Mouse (Mus musculus) heart, embryonic 14.5 days (tissue): ENCODE measurements around the gene Nrxn3. TPM values are rescaled to one million over a fixed set of nuclear protein-coding genes. Genes with fewer than 3 reads are reported as not detected.

ENCODE experiments used
- ATAC-seq: fragments of 200-750 bp; cut with Nextera tagmentation; 2 replicates; pipeline ENCODE4 v1.8.0; 2017; ENCODE audit warnings: low read depth, moderate TSS enrichment; ENCODE audit not compliant: insufficient number of reproducible peaks, insufficient read depth, low FRiP score
- H3K27ac ChIP-seq, 2 experiments: fragments of 200-500 bp in 1 of 2; fragments of 300-500 bp in 1 of 2; sonication (generic) in 1 of 2; replicated peaks in 1 of 2; 2 replicates each; pipeline ENCODE4 v1.5.1; 2012 to 2014; ENCODE audit warnings: low read depth in 2 of 2, low read length in 2 of 2, control low read depth in 1 of 2, mild to moderate bottlenecking in 1 of 2, mixed read lengths in 1 of 2; ENCODE audit not compliant: control insufficient read depth in 1 of 2, insufficient read depth in 1 of 2
- H3K27me3 ChIP-seq: fragments of 300-500 bp; sonication (generic); 2 replicates; pipeline ENCODE4 v1.6.1; 2014; ENCODE audit warnings: mild to moderate bottlenecking, low read length, control low read depth; ENCODE audit not compliant: control insufficient read depth, insufficient read depth
- H3K36me3 ChIP-seq: fragments of 300-500 bp; sonication (generic); 2 replicates; pipeline ENCODE4 v1.6.1; 2014; ENCODE audit warnings: mild to moderate bottlenecking, control low read depth, low read length, mixed read lengths; ENCODE audit not compliant: control insufficient read depth, insufficient read depth
- H3K4me1 ChIP-seq, 2 experiments: fragments of 200-500 bp in 1 of 2; fragments of 300-500 bp in 1 of 2; sonication (generic) in 1 of 2; 2 replicates each; pipeline ENCODE4 v1.6.1; 2012 to 2014; ENCODE audit warnings: low read length in 2 of 2, control low read depth in 1 of 2, mixed read lengths in 1 of 2; ENCODE audit not compliant: control insufficient read depth in 2 of 2, insufficient read depth in 2 of 2
- H3K4me2 ChIP-seq: fragments of 300-500 bp; sonication (generic); 2 replicates; pipeline ENCODE4 v1.6.1; 2014; ENCODE audit warnings: mild to moderate bottlenecking, low read length
- H3K4me3 ChIP-seq, 2 experiments: fragments of 200-500 bp in 1 of 2; fragments of 300-500 bp in 1 of 2; sonication (generic) in 1 of 2; 2 replicates each; pipeline ENCODE4 v1.5.1; 2012 to 2014; ENCODE audit warnings: low read length in 2 of 2, mild to moderate bottlenecking in 2 of 2, control low read depth in 1 of 2, low read depth in 1 of 2, moderate library complexity in 1 of 2; ENCODE audit not compliant: control insufficient read depth in 1 of 2, insufficient read depth in 1 of 2
- H3K9ac ChIP-seq: fragments of 300-500 bp; sonication (generic); 2 replicates; pipeline ENCODE4 v1.6.1; 2014; ENCODE audit warnings: mild to moderate bottlenecking, low read length
- H3K9me3 ChIP-seq: fragments of 300-500 bp; sonication (generic); 2 replicates; pipeline ENCODE4 v1.6.1; 2016; ENCODE audit warnings: low read length, control low read depth; ENCODE audit not compliant: control insufficient read depth
- WGBS: fragments of 180-500 bp; shearing (Covaris S2); extraction: QIAGEN DNeasy Blood & Tissue Kit; methylation state at CpG from one replicate; pipeline ENCODE4 v1.1.7; 2014; 5-methylcytosine and 5-hydroxymethylcytosine counted together
- polyA plus RNA-seq: library from polyadenylated mRNA; unstranded; fragments of >200 nt; fragmentation: Nextera tagmentation; extraction: Ambion mirVana; gene quantifications from 2 replicates; pipeline ENCODE4 v1.2.1, GENCODE M21; 2014

Gene Nrxn3
- polyA plus RNA-seq, 1 experiment from 2014 or later: 1.7 TPM

- H3K27ac ChIP-seq: no peak overlapping the region
- H3K4me2 ChIP-seq: no peak overlapping the region
- H3K27me3 ChIP-seq: no peaks in the 10 kb centered on the region
- no peaks in the 10 kb centered on the region for H3K36me3 ChIP-seq
- H3K9ac ChIP-seq: no peak overlapping the region
- H3K9me3 ChIP-seq: no peaks in the 10 kb centered on the region
- no peaks in the 10 kb centered on the region; a peak in 1 of 4 replicates for H3K4me1 ChIP-seq
- no peak overlapping the region for H3K4me3 ChIP-seq
- 83% methylated on average over 4 of the region's 4 CpGs for WGBS
- no peak for ATAC-seq
Observed at GRCm38 (mm10) chr12:88993788-88994187, 271.1 kb downstream of the Nrxn3 start.

- H3K4me2 ChIP-seq: no peak overlapping the region
- H3K27me3 ChIP-seq: no peaks in the 10 kb centered on the region
- no peaks in the 10 kb centered on the region for H3K9me3 ChIP-seq
- H3K4me3 ChIP-seq: no peak overlapping the region
- no peaks in the 10 kb centered on the region for H3K36me3 ChIP-seq
- H3K27ac ChIP-seq: no peak overlapping the region
- H3K4me1 ChIP-seq: no peaks in the 10 kb centered on the region
- ATAC-seq: no peak
- WGBS: 88% methylated on average over 1 of the region's 1 CpGs
- H3K9ac ChIP-seq: no peak overlapping the region
Observed at GRCm38 (mm10) chr12:89016436-89016835, 293.8 kb downstream of the Nrxn3 start.

GRCm38 (mm10) chr12:89025180-89025579 is 302.5 kb downstream of the Nrxn3 start:
- no peaks in the 10 kb centered on the region for H3K9me3 ChIP-seq
- WGBS: 97% methylated on average over 1 of the region's 1 CpGs
- ATAC-seq: no peak
- no peaks in the 10 kb centered on the region for H3K27me3 ChIP-seq
- no peak overlapping the region for H3K4me3 ChIP-seq
- no peak overlapping the region for H3K27ac ChIP-seq
- H3K4me1 ChIP-seq: no peaks in the 10 kb centered on the region
- H3K4me2 ChIP-seq: no peak overlapping the region
- H3K36me3 ChIP-seq: no peaks in the 10 kb centered on the region
- H3K9ac ChIP-seq: no peak overlapping the region

- no peak overlapping the region for H3K4me3 ChIP-seq
- no peak for ATAC-seq
- H3K9me3 ChIP-seq: no peaks in the 10 kb centered on the region
- 72% methylated on average over 4 of the region's 4 CpGs for WGBS
- H3K4me1 ChIP-seq: no peaks in the 10 kb centered on the region
- H3K27me3 ChIP-seq: no peaks in the 10 kb centered on the region
- H3K9ac ChIP-seq: no peak overlapping the region
- no peak overlapping the region for H3K4me2 ChIP-seq
- no peak overlapping the region for H3K27ac ChIP-seq
- no peaks in the 10 kb centered on the region for H3K36me3 ChIP-seq
Observed at GRCm38 (mm10) chr12:89035984-89036618, 313.4 kb downstream of the Nrxn3 start.

- ATAC-seq: no peak
- H3K4me1 ChIP-seq: no peaks in the 10 kb centered on the region
Observed at GRCm38 (mm10) chr12:89040151-89040550, 317.5 kb downstream of the Nrxn3 start.

GRCm38 (mm10) chr12:89041429-89042107 is 318.9 kb downstream of the Nrxn3 start:
- no peak for ATAC-seq
- 70% methylated on average over 2 of the region's 2 CpGs for WGBS

More at GRCm38 (mm10) chr12:89040151-89040550, 317.5 kb downstream of the Nrxn3 start:
- Histone ChIP-seq H3K27ac (no peak overlapping the region), H3K9ac (no peak overlapping the region), H3K27me3 (no peaks in the 10 kb centered on the region), H3K36me3 (no peaks in the 10 kb centered on the region), H3K4me3 (no peak overlapping the region), H3K4me2 (no peak overlapping the region), H3K9me3 (no peaks in the 10 kb centered on the region)

GRCm38 (mm10) chr12:89049279-89049678 is 326.6 kb downstream of the Nrxn3 start:
- Histone ChIP-seq H3K36me3 (no peaks in the 10 kb centered on the region), H3K27ac (no peak overlapping the region), H3K4me2 (no peak overlapping the region), H3K27me3 (no peaks in the 10 kb centered on the region), H3K4me1 (peaks cover 0 to 2% of the 10 kb centered on the region in 2 experiments; a peak in 2 of 4 replicates), H3K9me3 (no peaks in the 10 kb centered on the region), H3K9ac (no peak overlapping the region), H3K4me3 (no peak overlapping the region)
- 31% methylated on average over 3 of the region's 3 CpGs for WGBS
- no peak for ATAC-seq

More at GRCm38 (mm10) chr12:89041429-89042107, 318.9 kb downstream of the Nrxn3 start:
- Histone ChIP-seq H3K27me3 (no peaks in the 10 kb centered on the region), H3K27ac (no peak overlapping the region), H3K36me3 (no peaks in the 10 kb centered on the region), H3K9me3 (no peaks in the 10 kb centered on the region), H3K4me3 (no peak overlapping the region), H3K4me1 (no peaks in the 10 kb centered on the region), H3K4me2 (no peak overlapping the region), H3K9ac (no peak overlapping the region)
